Mouse (Mus musculus) limb, embryonic 14.5 days (tissue): ENCODE measurements around the gene Baiap2. TPM values are rescaled to one million over a fixed set of nuclear protein-coding genes. Genes with fewer than 3 reads are reported as not detected.

Experiments
- ATAC-seq: fragments of 200-750 bp; cut with Nextera tagmentation; 2 replicates; pipeline ENCODE4 v1.8.0; 2017; ENCODE audit warnings: low read depth, moderate number of reproducible peaks, moderate TSS enrichment; ENCODE audit not compliant: low FRiP score
- DNase-seq: peaks from one replicate; pipeline ENCODE4 v3.0.0-alpha.2; 2015; ENCODE audit warnings: low spot score
- H3K27ac ChIP-seq: fragments of 300-500 bp; sonication (generic); replicated peaks from 2 replicates; pipeline ENCODE4 v1.5.1; 2014; ENCODE audit warnings: low read depth, mild to moderate bottlenecking, low read length, moderate library complexity, mixed read lengths
- H3K27me3 ChIP-seq: fragments of 300-500 bp; sonication (generic); 2 replicates; pipeline ENCODE4 v1.6.1; 2014; ENCODE audit warnings: low read length, mixed read lengths; ENCODE audit not compliant: control insufficient read depth, insufficient read depth
- H3K36me3 ChIP-seq: fragments of 300-500 bp; sonication (generic); 2 replicates; pipeline ENCODE4 v1.6.1; 2014; ENCODE audit warnings: mild to moderate bottlenecking, low read length, moderate library complexity, mixed read lengths; ENCODE audit not compliant: control insufficient read depth, insufficient read depth
- H3K4me1 ChIP-seq: fragments of 300-500 bp; sonication (generic); 2 replicates; pipeline ENCODE4 v1.6.1; 2014; ENCODE audit warnings: antibody characterized with exemption, low read length, mixed read lengths; ENCODE audit not compliant: control insufficient read depth, insufficient read depth
- H3K4me2 ChIP-seq: fragments of 300-500 bp; sonication (generic); replicated peaks from 2 replicates; pipeline ENCODE4 v1.6.1; 2014; ENCODE audit warnings: low read depth, mild to moderate bottlenecking, low read length, moderate library complexity; ENCODE audit not compliant: severe bottlenecking
- H3K4me3 ChIP-seq: fragments of 300-500 bp; sonication (generic); replicated peaks from 2 replicates; pipeline ENCODE4 v1.5.1; 2014; ENCODE audit warnings: low read length
- H3K9ac ChIP-seq: fragments of 300-500 bp; sonication (generic); 2 replicates; pipeline ENCODE4 v1.6.1; 2014; ENCODE audit warnings: mild to moderate bottlenecking, low read depth, low read length, moderate library complexity; ENCODE audit not compliant: severe bottlenecking
- H3K9me3 ChIP-seq: fragments of 300-500 bp; sonication (generic); 2 replicates; pipeline ENCODE4 v1.6.1; 2016; ENCODE audit warnings: low read length; ENCODE audit not compliant: control insufficient read depth
- POLR2A ChIP-seq: fragments of 200-500 bp; IDR thresholded peaks from 2 replicates; pipeline ENCODE4 v1.8.0; 2012; ENCODE audit warnings: inconsistent platforms, mild to moderate bottlenecking, moderate library complexity, borderline replicate concordance; ENCODE audit not compliant: insufficient read depth, insufficient read length; ENCODE audit errors: extremely low read depth
- WGBS: fragments of 180-500 bp; shearing (Covaris S2); extraction: QIAGEN DNeasy Blood & Tissue Kit; methylation state at CpG from one replicate; pipeline ENCODE4 v1.1.7; 2014; 5-methylcytosine and 5-hydroxymethylcytosine counted together
- polyA plus RNA-seq, 2 experiments: library from polyadenylated mRNA; depleted of rRNA in 1 of 2; stranded (reverse) in 1 of 2; unstranded in 1 of 2; fragments of >200 nt; fragmentation: Nextera tagmentation in 1 of 2; extraction: Ambion mirVana in 1 of 2; gene quantifications; 2 replicates each; pipeline versions ENCODE4 v1.2.1 to v1.2.3; 2012 to 2014

Gene Baiap2
- polyA plus RNA-seq, 2 experiments: 28.1 to 29.5 TPM

DNA sequence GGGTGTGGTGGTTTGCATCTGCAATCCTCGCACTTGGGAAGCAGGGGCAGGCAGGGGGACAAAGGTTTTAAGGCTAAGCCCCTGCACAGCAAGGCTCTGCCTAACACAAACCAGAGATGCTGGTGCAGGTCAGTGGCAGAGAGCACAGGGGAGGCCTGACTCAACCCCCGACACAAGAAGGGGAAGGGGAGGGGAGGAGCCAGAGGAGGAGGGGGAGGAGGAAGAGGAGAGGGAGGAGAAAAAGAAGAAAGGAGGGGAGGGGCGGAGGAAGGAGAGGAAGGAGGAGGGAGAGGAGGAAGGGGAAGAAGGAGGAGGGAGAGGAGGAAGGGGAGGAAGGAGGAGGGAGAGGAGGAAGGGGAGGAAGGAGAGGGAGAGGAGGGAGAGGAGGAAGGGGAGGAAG lies 91.7 kb downstream of the Baiap2 start:
- no peak overlapping the region for H3K9ac ChIP-seq
- no peak overlapping the region for H3K4me2 ChIP-seq
- H3K4me3 ChIP-seq: no peak overlapping the region
- H3K27me3 ChIP-seq: no peaks in the 10 kb centered on the region
- H3K4me1 ChIP-seq: no peaks in the 10 kb centered on the region
- no peaks in the 10 kb centered on the region for H3K36me3 ChIP-seq
- no peak overlapping the region for H3K27ac ChIP-seq
- no peak for TF ChIP-seq POLR2A
- ATAC-seq: no peak
- 25% methylated on average over 3 of the region's 3 CpGs for WGBS
- no peak for DNase-seq
- no peaks in the 10 kb centered on the region for H3K9me3 ChIP-seq

- Histone ChIP-seq H3K4me3 (no peak overlapping the region), H3K9ac (no peak overlapping the region), H3K4me1 (no peaks in the 10 kb centered on the region), H3K27ac (no peak overlapping the region), H3K9me3 (no peaks in the 10 kb centered on the region), H3K4me2 (no peak overlapping the region), H3K27me3 (no peaks in the 10 kb centered on the region), H3K36me3 (no peaks in the 10 kb centered on the region)
- ATAC-seq: no peak
- TF ChIP-seq POLR2A: no peak
- WGBS: 70% methylated on average over 5 of the region's 5 CpGs
- no peak for DNase-seq
These were observed 92.2 kb downstream of the Baiap2 start for GRCm38 (mm10) chr11:120034762-120035161.

GRCm38 (mm10) chr11:120039581-120039980 lies 97.0 kb downstream of the Baiap2 start:
- TF ChIP-seq POLR2A: no peak
- Histone ChIP-seq H3K9ac (no peak overlapping the region), H3K4me3 (no peak overlapping the region), H3K36me3 (no peaks in the 10 kb centered on the region), H3K27me3 (no peaks in the 10 kb centered on the region), H3K27ac (no peak overlapping the region), H3K4me2 (no peak overlapping the region), H3K4me1 (no peaks in the 10 kb centered on the region), H3K9me3 (no peaks in the 10 kb centered on the region)
- ATAC-seq (no peak), DNase-seq (no peak)
- WGBS: 51% methylated on average over 4 of the region's 4 CpGs

- Histone ChIP-seq H3K36me3 (no peaks in the 10 kb centered on the region), H3K27ac (no peak overlapping the region), H3K9me3 (no peaks in the 10 kb centered on the region), H3K4me1 (peaks cover under 1% of the 10 kb centered on the region), H3K4me2 (no peak overlapping the region), H3K4me3 (no peak overlapping the region), H3K27me3 (no peaks in the 10 kb centered on the region), H3K9ac (no peak overlapping the region)
- DNase-seq: no peak
- TF ChIP-seq POLR2A: no peak
- 75% methylated on average over 8 of the region's 8 CpGs for WGBS
- no peak for ATAC-seq
These were observed 97.9 kb downstream of the Baiap2 start for GRCm38 (mm10) chr11:120040440-120040839.

- DNase-seq (no peak), ATAC-seq (no peak)
- no peaks in the 10 kb centered on the region; the same call in 1 of the 2 replicates for H3K27me3 ChIP-seq
- H3K27ac ChIP-seq: no peak overlapping the region
- TF ChIP-seq POLR2A: no peak
- H3K36me3 ChIP-seq: no peaks in the 10 kb centered on the region
- no peak overlapping the region for H3K4me3 ChIP-seq
- 59% methylated on average over 13 of the region's 13 CpGs for WGBS
- no peak overlapping the region for H3K4me2 ChIP-seq
- no peak overlapping the region for H3K9ac ChIP-seq
- H3K9me3 ChIP-seq: no peaks in the 10 kb centered on the region
- H3K4me1 ChIP-seq: peaks cover 11% of the 10 kb centered on the region
These were observed 98.9 kb downstream of the Baiap2 start for GRCm38 (mm10) chr11:120041191-120042123.
